Mouse (Mus musculus): ENCODE data around the gene Olfr222.

DNA sequence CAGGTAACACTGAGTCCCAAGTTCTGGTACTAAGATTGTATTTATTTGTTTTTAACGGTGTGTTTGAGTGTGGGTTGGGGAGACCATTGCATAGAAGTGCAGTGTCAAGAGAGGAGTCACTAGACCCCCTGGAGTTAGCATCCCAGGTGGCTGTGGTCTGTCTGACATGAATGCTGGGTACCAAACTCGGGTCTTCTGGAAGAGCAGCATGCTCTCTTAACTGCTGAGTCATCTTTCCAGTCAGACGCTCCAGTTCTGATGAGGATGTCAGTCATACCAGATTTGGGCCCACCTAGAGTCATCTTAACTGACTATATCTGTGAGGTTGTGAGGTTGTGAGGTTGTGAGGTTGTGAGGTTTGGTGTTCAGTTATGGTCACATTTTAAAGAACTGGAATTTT is 15.1 kb downstream of the Olfr222 start:
- TF ChIP-seq MAX (IDR thresholded peaks at IDR 0.05; ENCODE audit: low read depth) (no peak), USF1 (IDR thresholded peaks at IDR 0.05; ENCODE audit: low read depth) (no peak), TCF12 (IDR thresholded peaks at IDR 0.05; ENCODE audit: insufficient read depth, poor library complexity, severe bottlenecking) (no peak), POLR2A (IDR thresholded peaks at IDR 0.05; ENCODE audit: insufficient read length, low read depth) (no peak), E2F4 (IDR thresholded peaks at IDR 0.05; ENCODE audit: insufficient read depth) (no peak), CEBPB (IDR thresholded peaks at IDR 0.05; ENCODE audit: insufficient read depth, poor library complexity, severe bottlenecking) (no peak), MYOG (IDR thresholded peaks at IDR 0.05; ENCODE audit: control insufficient read depth in 1 of 3, insufficient read depth in 1 of 3, insufficient read length in 2 of 3, low read depth in 2 of 3) (no peak), POLR2AphosphoS2 (IDR thresholded peaks at IDR 0.05; ENCODE audit: insufficient read length, low read depth) (no peak), REST (IDR thresholded peaks at IDR 0.05; ENCODE audit: insufficient read depth, insufficient read length) (no peak)

All from myocyte (in vitro differentiated cells).